Mouse (Mus musculus) C2C12 (cell line): ENCODE measurements at regions not wholly inside any gene's neighbourhood (a gene's known extent, or its start where the extent isn't known, plus 50 kb on each side); places are given as distances from the start of the nearest gene placed in this dataset.

Experiments used
- CTCF ChIP-seq: IDR thresholded peaks from one replicate; pipeline ENCODE4 v1.5.1; 2011; ENCODE audit not compliant: control insufficient read depth, insufficient read depth, insufficient read length
- FOSL1 ChIP-seq: IDR thresholded peaks from one replicate; pipeline ENCODE4 v1.8.0; 2011; ENCODE audit warnings: mild to moderate bottlenecking, low read length; ENCODE audit not compliant: poor library complexity, insufficient read depth, severe bottlenecking
- MAX ChIP-seq: IDR thresholded peaks from one replicate; pipeline ENCODE4 v1.6.1; 2011; ENCODE audit warnings: mild to moderate bottlenecking, control low read depth
- MYOG ChIP-seq: IDR thresholded peaks from one replicate; pipeline ENCODE4 v1.6.1; 2011; ENCODE audit not compliant: control insufficient read depth, insufficient read length; ENCODE audit errors: extremely low read depth
- USF1 ChIP-seq: IDR thresholded peaks from one replicate; pipeline ENCODE4 v1.6.1; 2011; ENCODE audit warnings: low read depth, mild to moderate bottlenecking, control low read depth, moderate library complexity

GRCm38 (mm10) chr11:21428749-21429148 is 57.7 kb upstream of the Ugp2 start:
- TF ChIP-seq MYOG = no peak
- no peak for TF ChIP-seq CTCF
- no peak for TF ChIP-seq USF1
- no peak for TF ChIP-seq FOSL1
- TF ChIP-seq MAX = no peak
